Mouse (Mus musculus) MEL (cell line): ENCODE results near the gene Gm28053. TPM values are rescaled to one million over a fixed set of nuclear protein-coding genes. Genes with fewer than 3 reads are reported as not detected.
A peak's percentile ranks its signal among the peaks of the same experiment; 100 is the strongest.

Experiments
- DNase-seq: peaks from one replicate; pipeline ENCODE4 v3.0.0; 2011; ENCODE audit warnings: low read depth, low spot score
- H3K27ac ChIP-seq: 2 replicates; pipeline ENCODE4 v1.5.1; 2012; ENCODE audit warnings: low read depth, mild to moderate bottlenecking, control low read depth, low read length, moderate library complexity; ENCODE audit not compliant: control insufficient read depth
- H3K27me3 ChIP-seq, 2 experiments: fragments of 150-350 bp in 1 of 2; sonication (generic) in 1 of 2; 2 replicates each; pipeline ENCODE4 v1.6.1; 2012; ENCODE audit warnings: low read length in 2 of 2, mild to moderate bottlenecking in 2 of 2, improper control_type of control experiment in 1 of 2, moderate library complexity in 1 of 2; ENCODE audit not compliant: insufficient read depth in 2 of 2, control insufficient read depth in 1 of 2
- H3K36me3 ChIP-seq, 2 experiments: 2 replicates each; pipeline ENCODE4 v1.6.1; 2012 to 2014; ENCODE audit warnings: low read length in 2 of 2, improper control_type of control experiment in 1 of 2, inconsistent platforms in 1 of 2, mild to moderate bottlenecking in 1 of 2; ENCODE audit not compliant: insufficient read depth in 2 of 2, control insufficient read depth in 1 of 2
- H3K4me1 ChIP-seq, 2 experiments: fragments of 150-350 bp in 1 of 2; sonication (generic) in 1 of 2; 2 replicates each; pipeline ENCODE4 v1.6.1; 2012; ENCODE audit warnings: low read length in 2 of 2, improper control_type of control experiment in 1 of 2, mild to moderate bottlenecking in 1 of 2; ENCODE audit not compliant: insufficient read depth in 2 of 2, control insufficient read depth in 1 of 2
- H3K4me3 ChIP-seq, 2 experiments: fragments of 150-350 bp in 1 of 2; sonication (generic) in 1 of 2; 2 replicates each; pipeline ENCODE4 v1.5.1; 2012; ENCODE audit warnings: low read depth in 2 of 2, low read length in 2 of 2, mild to moderate bottlenecking in 2 of 2, moderate library complexity in 2 of 2, control low read depth in 1 of 2, improper control_type of control experiment in 1 of 2; ENCODE audit not compliant: control insufficient read depth in 1 of 2, insufficient read depth in 1 of 2
- H3K79me2 ChIP-seq: 2 replicates; pipeline ENCODE4 v1.6.1; 2012; ENCODE audit warnings: mild to moderate bottlenecking, low read length, moderate library complexity; ENCODE audit not compliant: control insufficient read depth, poor library complexity, insufficient read depth
- H3K9ac ChIP-seq: 2 replicates; pipeline ENCODE4 v1.6.1; 2012; ENCODE audit warnings: low read depth, mild to moderate bottlenecking, control low read depth, low read length, moderate library complexity; ENCODE audit not compliant: control insufficient read depth, poor library complexity, severe bottlenecking
- H3K9me3 ChIP-seq: fragments of 150-350 bp; sonication (generic); replicated peaks from 2 replicates; pipeline ENCODE4 v1.6.1; 2012; ENCODE audit warnings: mild to moderate bottlenecking, low read length, improper control_type of control experiment, moderate library complexity; ENCODE audit not compliant: insufficient read depth
- BHLHE40 ChIP-seq: IDR thresholded peaks from 2 replicates; pipeline ENCODE4 v1.6.1; 2012; ENCODE audit warnings: low read depth, mild to moderate bottlenecking, inconsistent platforms, low read length, improper control_type of control experiment, borderline replicate concordance
- CHD2 ChIP-seq: IDR thresholded peaks from 2 replicates; pipeline ENCODE4 v1.6.1; 2011; ENCODE audit warnings: low read length, improper control_type of control experiment
- E2F4 ChIP-seq: IDR thresholded peaks from 2 replicates; pipeline ENCODE4 v1.6.1; 2011; ENCODE audit warnings: low read depth, low read length, improper control_type of control experiment, borderline replicate concordance
- ETS1 ChIP-seq: IDR thresholded peaks from 2 replicates; pipeline ENCODE4 v1.6.1; 2012; ENCODE audit warnings: low read depth, mild to moderate bottlenecking, inconsistent platforms, low read length, improper control_type of control experiment, moderate library complexity
- GABPA ChIP-seq: IDR thresholded peaks from 2 replicates; pipeline ENCODE4 v1.6.1; 2012; ENCODE audit warnings: low read depth, mild to moderate bottlenecking, inconsistent platforms, low read length, improper control_type of control experiment, moderate library complexity
- HCFC1 ChIP-seq: IDR thresholded peaks from 2 replicates; pipeline ENCODE4 v1.6.1; 2012; ENCODE audit warnings: low read depth, mild to moderate bottlenecking, inconsistent platforms, low read length, improper control_type of control experiment, moderate library complexity
- MAZ ChIP-seq: IDR thresholded peaks from 2 replicates; pipeline ENCODE4 v1.6.1; 2012; ENCODE audit warnings: low read depth, mild to moderate bottlenecking, inconsistent platforms, low read length, improper control_type of control experiment
- MEF2A ChIP-seq: IDR thresholded peaks from 2 replicates; pipeline ENCODE4 v1.6.1; 2014; ENCODE audit warnings: low read depth, mild to moderate bottlenecking, inconsistent platforms, low read length, improper control_type of control experiment; ENCODE audit not compliant: poor library complexity, insufficient replicate concordance, severe bottlenecking; ENCODE audit errors: extremely low read depth
- MXI1 ChIP-seq: IDR thresholded peaks from 2 replicates; pipeline ENCODE4 v1.6.1; 2011; ENCODE audit warnings: mild to moderate bottlenecking, low read depth, low read length, improper control_type of control experiment
- MYB ChIP-seq: IDR thresholded peaks from 2 replicates; pipeline ENCODE4 v1.6.1; 2011; ENCODE audit warnings: mild to moderate bottlenecking, low read depth, low read length, improper control_type of control experiment
- MYC ChIP-seq: IDR thresholded peaks from 2 replicates; pipeline ENCODE4 v1.6.1; 2011; ENCODE audit warnings: low read depth, mild to moderate bottlenecking, low read length, improper control_type of control experiment, moderate library complexity
- NELFE ChIP-seq: IDR thresholded peaks from 2 replicates; pipeline ENCODE4 v1.6.1; 2011; ENCODE audit warnings: low read depth, low read length, improper control_type of control experiment
- POLR2AphosphoS2 ChIP-seq: IDR thresholded peaks from 2 replicates; pipeline ENCODE4 v1.6.1; 2011; ENCODE audit warnings: low read length, improper control_type of control experiment
- POLR2AphosphoS5 ChIP-seq: IDR thresholded peaks from 2 replicates; pipeline ENCODE4 v1.6.1; 2012; ENCODE audit warnings: low read depth, borderline replicate concordance, mild to moderate bottlenecking, inconsistent platforms, low read length, moderate library complexity, mixed read lengths
- RCOR1 ChIP-seq: IDR thresholded peaks from 2 replicates; pipeline ENCODE4 v1.6.1; 2012; ENCODE audit warnings: low read depth, mild to moderate bottlenecking, inconsistent platforms, low read length, improper control_type of control experiment
- SIN3A ChIP-seq: IDR thresholded peaks from 2 replicates; pipeline ENCODE4 v1.6.1; 2012; ENCODE audit warnings: low read length, improper control_type of control experiment, inconsistent platforms
- SMC3 ChIP-seq: IDR thresholded peaks from 2 replicates; pipeline ENCODE4 v1.6.1; 2011; ENCODE audit warnings: low read depth, low read length, improper control_type of control experiment
- TAL1 ChIP-seq: IDR thresholded peaks from 2 replicates; pipeline ENCODE4 v1.6.1; 2012; ENCODE audit warnings: mild to moderate bottlenecking, inconsistent platforms, low read length, moderate library complexity, mixed read lengths
- TBP ChIP-seq: IDR thresholded peaks from 2 replicates; pipeline ENCODE4 v1.8.0; 2011; ENCODE audit warnings: low read depth, low read length, improper control_type of control experiment
- USF2 ChIP-seq, 2 experiments: IDR thresholded peaks; 2 replicates each; pipeline ENCODE4 v1.6.1; 2011 to 2012; ENCODE audit warnings: improper control_type of control experiment in 2 of 2, low read length in 2 of 2, borderline replicate concordance in 1 of 2, inconsistent platforms in 1 of 2, low read depth in 1 of 2, mild to moderate bottlenecking in 1 of 2; ENCODE audit not compliant: insufficient read depth in 1 of 2
- ZMIZ1 ChIP-seq: IDR thresholded peaks from 2 replicates; pipeline ENCODE4 v1.6.1; 2012; ENCODE audit warnings: low read depth, mild to moderate bottlenecking, inconsistent platforms, low read length, improper control_type of control experiment, moderate library complexity
- polyA plus RNA-seq, 2 experiments: library from polyadenylated mRNA; stranded (reverse) in 1 of 2; unstranded in 1 of 2; fragments of >175 nt in 1 of 2; fragments of >200 nt in 1 of 2; gene quantifications; 2 replicates each; pipeline versions ENCODE4 v1.2.1 to v1.2.4; 2012; ENCODE audit warnings: low replicate concordance in 2 of 2, low read depth in 1 of 2; ENCODE audit not compliant: insufficient read length in 2 of 2, insufficient read depth in 1 of 2, missing spikeins in 1 of 2
- total RNA-seq: library from RNA; depleted of rRNA; stranded (reverse); fragments of 300-350 nt; gene quantifications from 2 replicates; pipeline ENCODE4 v1.2.3, GENCODE M21; 2012

Gene Gm28053
- total and polyA plus RNA-seq, 3 experiments, result not detected

- no peaks in the 10 kb centered on the region for H3K9me3 ChIP-seq
- TF ChIP-seq POLR2AphosphoS5 (no peak), TAL1 (no peak), E2F4 (no peak), TBP (no peak), NELFE (no peak), MYB (no peak), MAZ (no peak), MXI1 (no peak), HCFC1 (no peak), MYC (no peak), CHD2 (no peak)
- TF ChIP-seq, all 39 proteins: peak for 0
- Histone ChIP-seq H3K27me3 (no peaks in the 10 kb centered on the region), H3K4me1 (no peaks in the 10 kb centered on the region), H3K36me3 (no peaks in the 10 kb centered on the region; a peak in 1 of 4 replicates), H3K27ac (no peak overlapping the region), H3K9ac (no peak overlapping the region), H3K4me3 (peak overlapping the region in 1 of 2 experiments; percentile 87; a peak in 2 of 4 replicates), H3K79me2 (0 out of 2 replicates have a peak, but pooled peaks cover 2% of the 10 kb centered on the region)
- DNase-seq, result no peak
Observed at GRCm38 (mm10) chr6:48676860-48677415, 41.5 kb upstream of the Gm28053 start.

GRCm38 (mm10) chr6:48677492-48678345 is 40.7 kb upstream of the Gm28053 start:
- no peak overlapping the region for H3K4me3 ChIP-seq

More at GRCm38 (mm10) chr6:48677492-48678345, 40.7 kb upstream of the Gm28053 start:
- DNase-seq, result no peak
- Histone ChIP-seq H3K36me3 (no peaks in the 10 kb centered on the region; a peak in 1 of 4 replicates), H3K4me1 (no peaks in the 10 kb centered on the region), H3K9me3 (no peaks in the 10 kb centered on the region), H3K79me2 (0 out of 2 replicates have a peak, but pooled peaks cover 2% of the 10 kb centered on the region), H3K27me3 (no peaks in the 10 kb centered on the region), H3K9ac (no peak overlapping the region), H3K27ac (no peak overlapping the region)
- TF ChIP-seq SIN3A (no peak), MYC (no peak), SMC3 (no peak), NELFE (no peak), ETS1 (no peak), ZMIZ1 (no peak), BHLHE40 (no peak), RCOR1 (no peak), GABPA (no peak), POLR2AphosphoS2 (no peak), USF2 (IDR thresholded peaks at IDR 0.05; ENCODE audit: borderline replicate concordance in 1 of 2, insufficient read depth in 1 of 2, low read depth in 1 of 2, low read length in 2 of 2) (no peak), MEF2A (no peak)
